Mouse (Mus musculus): Measurements from ENCODE around the gene Olfr1289.

Gene Olfr1289

DNA sequence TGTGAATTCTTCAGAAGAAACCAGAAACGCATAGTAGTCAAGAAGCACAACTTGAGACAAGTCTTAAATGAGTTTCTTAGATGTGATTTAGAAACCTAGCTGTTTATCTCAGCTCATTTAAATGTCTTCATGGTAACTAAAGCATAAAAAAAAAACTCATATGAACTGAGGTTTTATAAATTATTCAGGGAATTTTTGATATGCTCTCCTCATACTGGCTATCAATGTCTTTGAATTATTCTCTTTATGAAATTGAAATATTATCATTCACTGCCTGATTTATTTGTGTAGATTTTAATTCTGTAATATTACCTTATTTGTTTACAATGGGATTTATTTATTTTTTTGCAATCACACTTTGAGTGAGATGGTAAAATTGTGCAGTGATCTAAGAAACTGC lies at the start of gene Olfr1289:
Olfr1289 (plus strand) TSS at position 301 of the 400 bp plus-strand sequence.
- DNase-seq, result no peak

DNA sequence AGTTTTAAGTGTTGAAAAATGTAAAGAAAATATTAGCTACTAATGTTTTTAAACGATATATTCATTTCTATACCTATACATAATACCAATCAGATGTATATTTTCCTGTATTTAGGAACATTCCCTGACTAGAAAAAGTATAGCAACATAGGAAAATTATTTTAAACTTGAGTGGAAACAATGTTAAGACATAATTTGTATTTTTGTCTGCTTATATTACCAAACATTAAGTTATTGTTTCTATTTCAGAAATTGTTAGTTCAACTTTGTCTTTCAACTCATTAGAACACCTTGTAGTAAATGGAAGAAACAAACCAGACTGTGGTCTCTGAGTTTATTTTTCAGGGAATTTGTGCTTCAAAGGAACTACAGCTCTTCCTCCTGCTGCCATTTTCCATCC lies 31.8 kb upstream of the Olfr1289 start, which contains the start of gene Olfr1287:
Olfr1287 (plus strand) TSS at position 301 of the 400 bp plus-strand sequence.
- no peak for DNase-seq

DNA sequence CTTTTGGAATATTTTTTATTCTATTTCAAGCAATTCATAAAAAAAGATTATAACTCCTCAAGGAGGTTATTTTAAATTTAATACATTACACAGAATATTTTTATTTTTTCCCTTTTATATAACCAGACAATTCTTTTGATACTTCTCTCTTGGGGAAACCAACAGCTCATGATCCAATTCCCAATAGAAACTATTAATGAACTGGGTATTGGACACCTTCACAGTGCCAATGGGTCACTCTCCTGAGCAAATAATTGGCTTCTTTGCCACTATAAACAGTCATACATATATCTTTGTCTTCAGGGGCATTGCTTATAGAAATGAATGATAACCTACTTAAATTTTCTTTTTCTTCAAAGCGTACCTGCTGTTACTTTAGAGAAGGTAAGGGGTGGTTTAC lies 6.8 kb upstream of the Olfr1289 start, which contains the start of gene Olfr1288:
Olfr1288 (plus strand) TSS at position 301 of the 400 bp plus-strand sequence.
- DNase-seq, result no peak

DNA sequence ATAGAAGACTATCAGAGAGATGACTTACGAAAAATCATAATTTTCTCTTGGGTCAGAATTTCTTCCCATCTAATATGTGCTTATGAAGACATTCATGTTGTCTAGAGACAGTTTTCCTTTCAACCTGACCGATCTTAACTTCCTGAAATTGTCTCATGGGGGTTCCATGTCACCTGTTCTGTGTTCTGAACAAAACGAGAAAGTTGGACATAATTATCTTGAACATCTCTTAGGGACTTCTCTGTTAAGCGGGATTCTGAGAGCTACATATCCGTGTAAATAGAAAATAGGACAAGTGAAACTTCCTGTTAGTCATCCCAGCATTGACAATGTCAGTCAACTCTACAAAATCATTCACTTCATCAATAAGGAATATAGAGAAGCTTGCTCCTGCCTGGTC lies 13.1 kb downstream of the Olfr1289 start, which contains the start of gene Olfr1290:
Olfr1290 (minus strand) TSS at position 101 of the 400 bp plus-strand sequence.
- DNase-seq, result no peak

DNA sequence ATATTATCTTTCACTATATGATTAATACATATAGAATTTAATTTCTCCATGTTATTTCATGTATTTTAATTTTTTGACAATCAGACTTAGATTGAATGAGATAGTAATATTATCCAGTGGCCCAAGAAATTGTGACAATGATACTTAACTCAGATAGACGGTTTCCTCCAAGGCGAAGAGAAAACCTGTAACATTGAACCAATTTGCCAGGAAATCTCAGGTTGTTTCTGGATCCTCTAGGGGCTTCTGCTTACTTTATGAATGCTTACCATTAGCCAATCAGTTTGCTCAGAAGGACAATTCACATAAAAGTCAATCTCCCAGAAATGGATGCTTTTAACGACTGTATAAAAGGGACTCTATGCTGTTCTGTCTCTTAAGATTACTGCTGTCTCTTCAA lies 16.3 kb downstream of the Olfr1289 start, which contains the start of gene Olfr1291-ps1:
Olfr1291-ps1 (plus strand) TSS at position 301 of the 400 bp plus-strand sequence.
- DNase-seq, result no peak

DNA sequence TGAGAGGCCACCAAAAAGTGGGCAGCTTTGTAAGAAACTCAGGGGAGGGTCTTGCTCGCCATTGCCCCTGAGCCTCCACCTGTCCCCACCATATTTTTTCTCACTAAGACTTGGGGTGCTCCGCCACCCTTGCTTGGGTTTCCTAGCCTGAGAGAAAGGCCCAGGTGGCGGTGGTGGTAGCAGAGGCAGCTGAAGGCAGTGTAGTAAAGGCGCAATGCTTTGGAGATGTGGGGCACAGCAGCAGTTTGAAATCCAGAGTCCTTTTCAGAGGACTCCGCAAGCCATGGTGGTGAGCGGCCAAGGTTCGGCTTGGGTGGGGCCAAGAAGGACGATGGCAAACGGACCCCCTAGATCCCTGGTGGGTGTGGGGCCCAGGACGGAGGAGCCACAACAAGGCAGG lies 36.8 kb downstream of the Olfr1289 start:
- no peak for DNase-seq

DNA sequence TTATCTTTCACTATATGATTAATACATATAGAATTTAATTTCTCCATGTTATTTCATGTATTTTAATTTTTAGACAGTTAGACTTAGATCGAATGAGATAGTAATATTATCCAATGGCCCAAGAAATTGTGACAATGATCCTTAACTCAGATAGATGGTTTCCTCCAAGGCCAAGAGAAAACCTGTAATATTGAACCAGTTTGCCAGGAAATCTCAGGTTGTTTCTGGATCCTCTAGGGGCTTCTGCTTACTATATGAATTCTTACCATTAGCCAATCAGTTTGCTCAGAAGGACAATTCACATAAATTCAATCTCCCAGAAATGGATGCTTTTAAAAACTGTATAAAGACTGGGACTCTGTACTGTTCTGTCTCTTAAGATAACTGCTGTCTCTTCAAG lies 44.3 kb downstream of the Olfr1289 start, which contains the start of gene Olfr1293-ps:
Olfr1293-ps (plus strand) TSS at position 301 of the 400 bp plus-strand sequence.
- DNase-seq, result no peak

Data from right cerebral cortex, postnatal 4 days (tissue).